Mouse (Mus musculus): Measurements from ENCODE around the gene Esp34.

The Esp34 gene

GRCm38 (mm10) chr17:38553892-38554291, at the start of gene Esp34:
Esp34 (plus strand) TSS chr17:38554192.
- no peak for DNase-seq (ENCODE audit: low spot score)

DNA sequence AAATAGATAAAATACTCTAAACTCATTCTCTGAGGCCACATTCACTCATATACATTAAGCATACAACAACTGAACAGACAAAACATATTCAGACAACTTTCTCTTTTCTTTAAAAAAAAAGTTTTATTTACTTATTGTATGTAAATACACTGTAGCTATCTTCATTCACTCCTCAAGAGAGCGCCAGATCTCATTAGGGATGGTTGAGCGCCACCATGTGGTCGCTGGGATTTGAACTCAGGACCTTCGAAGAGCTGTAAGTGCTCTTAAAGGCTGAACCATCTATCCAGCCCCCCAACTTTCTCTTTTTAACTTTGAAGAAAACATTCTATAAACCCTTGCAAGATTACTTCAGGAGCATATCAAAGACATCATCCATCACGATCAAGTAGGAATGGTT, 8.5 kb downstream of the Esp34 start:
- DNase-seq (ENCODE audit: low spot score), result no peak
